Mouse (Mus musculus): ENCODE data around the gene Slc33a1.

GRCm38 (mm10) chr3:63964100-63964921 is at the start of gene Slc33a1:
- TF ChIP-seq TAL1 (IDR thresholded peaks at IDR 0.05; ENCODE audit: low read length) (no peak), GATA1 (IDR thresholded peaks at IDR 0.05; ENCODE audit: low read length) (no peak; the same call in 1 of the 2 replicates)

Data from erythroblast, embryonic 14.5 days (primary cell).